Mouse (Mus musculus): Measurements from ENCODE around the gene Cdk15.

Gene Cdk15

DNA sequence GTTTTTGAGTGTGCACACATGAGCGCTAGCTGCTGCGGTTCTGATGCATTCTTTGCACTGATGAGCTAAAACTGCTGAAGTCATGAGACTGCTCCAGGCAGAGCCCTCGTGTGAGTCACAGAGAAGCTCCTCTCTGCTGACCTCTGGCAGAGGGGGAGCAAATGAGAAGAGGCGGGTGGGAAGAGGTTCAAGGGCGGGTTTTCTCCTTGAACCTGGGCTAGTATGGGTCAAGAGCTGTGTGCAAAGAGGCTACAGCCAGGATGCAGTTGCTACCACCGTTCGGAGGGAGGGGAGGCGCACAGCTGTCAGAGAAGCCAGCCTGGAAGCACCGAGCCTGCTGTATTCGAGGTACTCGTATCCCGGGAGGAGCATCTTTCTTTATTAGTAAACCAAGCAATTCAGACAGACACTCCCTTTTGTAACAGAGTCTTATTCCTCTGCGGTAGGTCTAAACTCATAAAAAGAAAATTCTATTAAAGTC is at the start of gene Cdk15:
TSS of gene Cdk15 (plus strand) at position 156 of the 481 bp plus-strand sequence.
- in situ Hi-C loops (cut with MboI): no loop called here

DNA sequence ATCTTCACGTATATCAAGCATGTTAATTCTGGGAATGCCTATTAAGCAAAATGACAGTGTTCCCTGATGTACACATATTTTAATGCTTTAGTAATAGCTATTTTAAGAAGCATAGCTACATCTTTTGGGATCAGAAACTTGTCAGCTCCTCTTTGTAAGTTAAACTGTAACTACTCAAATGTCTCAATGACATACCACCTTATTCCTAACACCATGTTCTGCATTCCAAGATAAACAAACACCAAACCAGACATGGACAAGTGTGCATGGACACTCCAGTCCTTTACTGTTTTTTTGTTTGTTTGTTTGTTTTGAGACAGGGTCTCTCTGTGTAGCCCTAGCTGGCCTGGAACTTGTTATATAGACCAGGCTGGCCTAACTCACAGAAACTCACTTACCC is 48.4 kb upstream of the Cdk15 start:
- in situ Hi-C loops (cut with MboI): no loop called here

- in situ Hi-C loops (cut with MboI): no loop called here
Measured at GRCm38 (mm10) chr1:59211651-59212050, 45.1 kb upstream of the Cdk15 start.

DNA sequence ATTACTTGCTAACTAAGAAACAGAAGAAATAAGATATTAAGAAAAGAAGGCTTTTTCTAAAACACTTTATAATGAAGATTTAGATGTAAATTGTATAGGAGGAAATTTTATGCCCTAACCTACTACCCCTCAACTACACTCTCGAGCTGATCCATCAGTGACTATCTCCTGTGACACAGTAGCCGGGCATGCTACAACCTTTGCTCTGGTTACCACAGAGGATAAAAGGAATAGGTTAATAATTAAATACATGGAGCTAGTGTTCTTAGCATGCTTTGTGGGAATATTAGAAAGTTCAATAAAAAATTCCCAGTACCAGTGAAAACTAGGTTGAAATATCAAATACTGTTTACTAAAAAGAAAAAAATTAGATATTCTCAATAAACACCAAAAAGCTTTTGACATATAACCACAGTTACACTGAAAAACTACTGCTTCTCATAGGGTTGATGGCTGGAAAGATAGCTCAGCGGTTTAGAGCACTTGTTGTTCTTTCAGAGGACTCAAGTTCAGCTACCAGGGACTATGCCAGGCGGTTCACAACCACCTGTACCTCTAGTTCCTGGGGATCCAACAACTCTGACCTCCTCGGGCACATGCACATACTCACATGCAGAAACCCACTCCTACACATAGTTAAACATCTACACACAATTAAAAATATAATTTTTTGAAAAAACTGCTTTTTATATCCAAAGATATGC is 44.5 kb upstream of the Cdk15 start:
- in situ Hi-C loops (cut with MboI): no loop called here

- in situ Hi-C loops (cut with MboI): no loop called here
Measured at GRCm38 (mm10) chr1:59212951-59213350, 43.8 kb upstream of the Cdk15 start.

DNA sequence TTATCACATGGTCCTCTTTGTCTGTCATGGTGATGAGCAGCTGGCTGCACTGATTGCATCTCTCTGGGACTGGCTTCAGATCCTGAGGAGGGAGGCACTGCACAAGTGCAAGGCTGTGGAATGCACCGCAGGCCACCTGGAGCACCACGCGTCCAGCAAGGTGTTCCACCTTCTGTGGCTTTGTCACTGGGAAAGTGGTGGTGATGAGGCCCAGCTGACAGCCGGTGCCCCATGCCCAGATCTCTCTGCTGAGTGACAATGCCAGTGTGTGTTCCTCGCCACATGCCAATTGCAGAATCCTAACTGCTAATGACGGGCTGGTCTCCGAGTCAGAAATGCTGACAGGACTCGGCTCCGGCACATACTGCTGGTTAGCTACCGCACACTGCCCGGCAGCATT is 41.3 kb upstream of the Cdk15 start:
- in situ Hi-C loops (cut with MboI): no loop called here

GRCm38 (mm10) chr1:59220371-59220770 is 36.3 kb upstream of the Cdk15 start:
- in situ Hi-C loops (cut with MboI): no loop called here

- in situ Hi-C loops (cut with MboI): no loop called here
Measured at GRCm38 (mm10) chr1:59221591-59221990, 35.1 kb upstream of the Cdk15 start.

GRCm38 (mm10) chr1:59222101-59222825 is 34.4 kb upstream of the Cdk15 start:
- in situ Hi-C loops (cut with MboI): no loop called here

DNA sequence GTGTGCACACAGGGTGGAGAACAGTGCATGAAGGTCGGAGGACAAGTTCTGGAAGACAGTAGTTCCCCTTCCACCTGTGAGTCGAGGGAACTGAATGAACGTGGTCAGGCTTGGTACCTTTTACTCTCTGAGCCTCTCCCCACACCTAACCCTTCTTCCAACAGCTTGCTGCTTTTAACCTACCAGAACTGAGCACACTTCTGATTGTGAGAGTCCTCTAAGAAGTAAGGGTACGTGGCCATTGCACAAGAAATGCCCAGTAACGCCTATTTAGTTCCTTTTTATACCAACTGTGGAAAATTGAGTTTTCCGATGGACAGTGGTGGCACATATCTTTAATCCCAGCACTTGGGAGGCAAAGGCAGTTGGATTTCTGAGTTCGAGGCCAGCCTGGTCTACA is 28.2 kb upstream of the Cdk15 start:
- in situ Hi-C loops (cut with MboI): no loop called here

DNA sequence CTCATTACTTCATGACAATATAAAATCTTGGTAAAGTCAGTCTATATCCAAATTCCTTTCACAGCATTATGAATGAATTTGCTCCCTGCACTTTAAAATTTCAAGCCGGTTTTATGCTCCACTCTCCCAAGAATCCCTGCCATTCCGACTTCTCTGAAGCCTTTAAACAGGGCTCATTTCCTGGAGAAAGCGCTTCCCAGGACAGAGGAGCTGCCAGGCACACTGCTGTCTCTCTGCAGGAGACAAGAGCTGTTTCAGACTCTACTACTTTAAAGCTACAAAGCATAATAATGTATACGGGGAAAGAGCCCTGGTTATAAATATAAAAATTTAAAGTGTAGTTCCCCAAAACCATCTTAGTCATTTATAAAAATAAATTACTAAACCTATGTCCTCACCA is 27.5 kb upstream of the Cdk15 start:
- in situ Hi-C loops (cut with MboI): no loop called here

GRCm38 (mm10) chr1:59236856-59237441 is 19.8 kb upstream of the Cdk15 start, which contains the start of gene Als2:
Gene Als2, minus strand, starts transcription at chr1:59237231.
- in situ Hi-C loops (cut with MboI): no loop called here

GRCm38 (mm10) chr1:59237614-59238211 is 19.0 kb upstream of the Cdk15 start:
- in situ Hi-C loops (cut with MboI): no loop called here

- in situ Hi-C loops (cut with MboI): no loop called here
Measured at GRCm38 (mm10) chr1:59243770-59244169, 12.9 kb upstream of the Cdk15 start.

GRCm38 (mm10) chr1:59247602-59248001 is 9.1 kb upstream of the Cdk15 start:
- in situ Hi-C loops (cut with MboI): no loop called here

GRCm38 (mm10) chr1:59252762-59253161 is 3.9 kb upstream of the Cdk15 start:
- in situ Hi-C loops (cut with MboI): no loop called here

DNA sequence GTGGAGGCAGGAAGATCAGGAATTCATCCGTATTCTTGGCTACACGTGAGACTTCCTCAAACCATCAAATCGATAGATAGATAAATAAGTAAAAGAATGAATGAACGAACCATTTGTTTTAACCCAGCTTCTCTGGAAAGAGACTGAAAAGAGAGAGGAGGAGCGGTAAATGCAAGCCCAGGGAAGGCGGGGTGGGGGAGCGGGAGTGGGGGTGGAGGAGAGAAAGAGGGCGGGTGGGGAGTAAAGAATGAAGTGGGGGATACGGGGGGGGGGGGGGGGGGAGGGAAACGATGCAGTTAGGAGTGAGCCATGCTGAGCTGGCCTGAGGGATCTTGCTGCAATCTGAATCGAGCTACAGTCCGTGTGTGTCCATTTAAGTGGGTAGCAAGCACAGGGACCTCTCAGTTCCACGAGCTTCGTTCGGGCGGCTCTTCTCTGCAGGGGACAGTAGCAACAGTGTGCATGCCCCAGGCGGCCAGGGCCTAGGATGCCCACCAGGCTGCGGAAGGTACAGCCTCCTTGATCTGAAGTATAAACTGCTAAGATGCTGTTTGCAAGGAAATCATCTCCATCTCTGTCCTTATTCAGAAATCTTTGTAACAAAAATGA is 3.3 kb upstream of the Cdk15 start:
- in situ Hi-C loops (cut with MboI): no loop called here

- in situ Hi-C loops (cut with MboI): no loop called here
Measured at GRCm38 (mm10) chr1:59257736-59258135, 1.0 kb downstream of the Cdk15 start.

- in situ Hi-C loops (cut with MboI): no loop called here
Measured at GRCm38 (mm10) chr1:59268931-59269330, 12.2 kb downstream of the Cdk15 start.

GRCm38 (mm10) chr1:59269466-59269865 is 12.8 kb downstream of the Cdk15 start:
- in situ Hi-C loops (cut with MboI): no loop called here

DNA sequence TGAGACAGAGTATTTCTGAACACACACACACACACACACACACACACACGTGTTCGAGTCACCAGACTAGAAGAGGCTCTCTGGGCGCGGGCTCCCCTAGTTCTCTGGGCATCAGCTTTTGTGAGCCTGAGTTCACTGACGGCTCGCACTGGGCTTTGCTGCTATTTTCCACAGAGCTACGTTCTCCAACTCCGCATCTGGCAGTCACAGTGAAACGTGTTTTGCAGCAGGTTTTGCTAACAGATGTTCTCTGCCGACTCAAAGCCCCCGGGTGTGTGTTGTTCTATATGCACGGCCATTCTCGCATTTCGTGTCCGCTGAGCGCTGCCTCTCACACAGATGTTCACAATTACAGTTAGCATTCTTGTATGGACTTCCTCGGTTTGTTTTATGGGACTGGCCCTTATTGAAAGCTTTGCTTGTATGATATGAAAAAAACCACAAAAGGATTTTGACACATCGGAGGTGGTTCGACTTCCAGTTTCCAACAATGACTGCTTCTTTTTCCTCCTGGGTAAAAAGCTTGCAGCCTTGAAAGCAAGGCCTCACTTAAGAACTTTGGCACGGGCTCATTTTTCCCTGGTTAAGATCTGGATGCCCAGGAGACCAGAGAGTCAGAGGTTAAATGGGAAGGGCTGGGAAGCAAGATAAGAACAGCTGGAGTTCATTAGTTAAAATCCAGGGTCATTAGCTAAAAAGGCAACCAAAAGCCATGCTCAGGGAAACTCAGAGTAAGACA is 13.4 kb downstream of the Cdk15 start:
- in situ Hi-C loops (cut with MboI): no loop called here

Data from mature B cell (primary cell).